In the genomic region with DNA sequence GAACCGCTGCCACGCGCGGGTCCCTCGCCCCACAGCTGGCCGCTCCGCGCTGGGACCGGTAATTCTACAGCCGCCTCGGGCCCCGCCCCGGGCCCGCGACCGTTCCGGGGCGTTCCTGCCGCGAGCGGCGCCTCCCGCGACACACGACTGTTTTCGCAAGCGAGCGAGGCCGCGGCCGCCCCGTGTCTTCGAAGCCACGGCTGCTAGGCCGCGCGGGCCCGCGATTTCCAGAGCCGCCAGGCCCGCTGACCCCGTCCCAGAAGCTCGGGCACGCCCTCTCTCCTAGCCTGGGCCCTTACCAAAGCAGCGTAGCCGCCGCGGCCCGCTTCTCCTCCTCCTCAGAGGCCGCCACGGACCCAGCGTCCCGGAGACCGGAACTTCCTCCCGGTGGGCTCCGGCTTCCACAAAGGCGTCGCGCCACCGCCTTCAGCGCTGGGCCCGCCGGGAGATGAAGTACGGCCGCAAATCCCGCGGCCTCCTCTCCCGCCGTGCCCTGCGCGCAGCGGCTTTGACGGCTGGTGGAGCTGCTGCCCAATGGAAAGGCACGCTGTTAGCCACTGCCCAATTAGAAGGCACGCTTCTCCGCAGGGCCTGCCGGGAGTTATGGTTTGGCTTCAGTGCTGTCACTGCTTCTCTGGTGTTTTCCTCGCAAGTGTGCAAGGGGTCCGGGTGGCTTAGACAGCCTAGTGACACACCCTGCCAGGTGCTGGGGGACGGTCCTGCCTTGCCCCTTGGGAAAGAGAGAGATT, we compare ENCODE assay signal across 8 mouse cellular contexts. TPM values are rescaled to one million over a fixed set of nuclear protein-coding genes. Genes with fewer than 3 reads are reported as not detected.
DNase-seq lines count a peak whose midpoint lies in the region; ATAC-seq lines count a peak whose summit lies in the region.

No protein-coding gene starts in this region.

- H3K9me3 ChIP-seq in intestine, embryonic 14.5 days (ENCODE audit: control insufficient read depth, low read length), result no peaks in the 10 kb centered on the region

- intact Hi-C loops in left cerebral cortex, postnatal 14 days (cut with DNase I), result no loop called here

- peak; percentile 99 for ATAC-seq in intestine, embryonic 14.5 days (replicated peaks; ENCODE audit: low FRiP score, low TSS enrichment, low read depth)

- no peaks in the 10 kb centered on the region for H3K27me3 ChIP-seq in intestine, embryonic 14.5 days (replicated peaks; ENCODE audit: control insufficient read depth, insufficient read depth, low read length)

- H3K4me2 ChIP-seq in intestine, embryonic 14.5 days (ENCODE audit: low read length), result peak overlapping the region; percentile 74

- peak overlapping the region; percentile 95 for H3K27ac ChIP-seq in intestine, embryonic 14.5 days (ENCODE audit: low read depth)

- peak overlapping the region; percentile 95 for H3K4me3 ChIP-seq in intestine, embryonic 14.5 days (ENCODE audit: low read depth, low read length)

- WGBS in intestine, embryonic 14.5 days, result under 1% methylated on average over 78 of the region's 80 CpGs

- H3K9ac ChIP-seq in intestine, embryonic 14.5 days (ENCODE audit: low read length), result peak overlapping the region; percentile 97

- peaks cover 5% of the 10 kb centered on the region; the same call in 1 of the 2 replicates for H3K36me3 ChIP-seq in intestine, embryonic 14.5 days (ENCODE audit: control insufficient read depth, insufficient read depth, low read length)

- peaks cover 11% of the 10 kb centered on the region for H3K4me1 ChIP-seq in intestine, embryonic 14.5 days (replicated peaks; ENCODE audit: control insufficient read depth, insufficient read depth, low read length)

- peak; percentile 89 to 90 for DNase-seq in adrenal gland, adult 18-20 months (ENCODE audit: low spot score in 2 of 2)
- DNase-seq in embryo, embryonic 11 days, result peak; percentile 99
- peak; percentile 96 for DNase-seq in gastrocnemius, postnatal 25 days
- peak; percentile 92 for DNase-seq in intestine, embryonic 14.5 days (ENCODE audit: low spot score)
- peak; percentile 96 to 97 for DNase-seq in left cerebral cortex, postnatal 14 days (ENCODE audit: low spot score in 2 of 2)
- peak; percentile 95 for DNase-seq in mesoderm, embryonic 11.5 days (ENCODE audit: low read depth, low spot score)
- DNase-seq in right cerebral cortex, postnatal 36 days (ENCODE audit: low spot score in 2 of 2), result peak; percentile 96 to 97
- DNase-seq in yolk sac, embryonic 10.5 days (ENCODE audit: low spot score), result peak; percentile 93

RNA-seq across cellular contexts. Expression of a gene that starts 0.5 kb away (rescaled TPM):
- total RNA-seq in adrenal gland, adult 18-20 months (2021), result 10 to 100 TPM; 48.3 to 52.8 TPM
- total RNA-seq in gastrocnemius, postnatal 25 days (2021), result 10 to 100 TPM; 18.3 to 20.7 TPM
- polyA plus RNA-seq in intestine, embryonic 14.5 days (2014; fragmentation: Nextera tagmentation; extraction: Ambion mirVana), result 64.2 and 74.5 TPM in 2 replicates
- 10 to 100 TPM; 57.0 to 57.8 TPM for total RNA-seq in left cerebral cortex, postnatal 14 days (2021)

RNA-seq across cellular contexts. Expression of a gene that starts 15.4 kb away (rescaled TPM):
- total RNA-seq in adrenal gland, adult 18-20 months (2021), result 10 to 100 TPM; 18.8 to 21.5 TPM
- 1 to 10 TPM; 8.3 to 9.6 TPM for total RNA-seq in gastrocnemius, postnatal 25 days (2021)
- polyA plus RNA-seq in intestine, embryonic 14.5 days (2014; fragmentation: Nextera tagmentation; extraction: Ambion mirVana), result 17.2 and 21.7 TPM in 2 replicates
- total RNA-seq in left cerebral cortex, postnatal 14 days (2021), result 10 to 100 TPM; 21.2 to 21.9 TPM

RNA-seq across cellular contexts. Expression of a gene that starts 34.1 kb away (rescaled TPM):
- 10 to 100 TPM; 10.8 to 11.4 TPM for total RNA-seq in adrenal gland, adult 18-20 months (2021)
- total RNA-seq in gastrocnemius, postnatal 25 days (2021), result 1 to 10 TPM; 1.3 to 2.1 TPM
- 3.9 and 4.1 TPM in 2 replicates for polyA plus RNA-seq in intestine, embryonic 14.5 days (2014; fragmentation: Nextera tagmentation; extraction: Ambion mirVana)
- total RNA-seq in left cerebral cortex, postnatal 14 days (2021), result 1 to 10 TPM; 1.2 to 1.7 TPM

RNA-seq across cellular contexts. Expression of a gene that starts 55.7 kb away (rescaled TPM):
- not detected for total RNA-seq in adrenal gland, adult 18-20 months (2021)
- not detected for total RNA-seq in gastrocnemius, postnatal 25 days (2021)
- not detected in 2 replicates for polyA plus RNA-seq in intestine, embryonic 14.5 days (2014; fragmentation: Nextera tagmentation; extraction: Ambion mirVana)
- total RNA-seq in left cerebral cortex, postnatal 14 days (2021), result not detected

Comparison
In these comparisons a context has a peak if more than half of its experiments do, and no peak if none do; other contexts are left out.
1. Peak in every context shown above with its lines: DNase-seq, ATAC-seq, H3K4me3 ChIP-seq and H3K27ac ChIP-seq.